Comparison of ENCODE assay signal across 9 mouse cellular contexts in genomic region chr2:63009141-63009540, GRCm38 (mm10).
"Had no signal": no experiment of that assay in that cellular context is flagged by ENCODE, and none has a peak within 500 bp of the region (broad histone marks: within the 10 kb centered on the region; RNA-seq: fewer than 3 reads in every experiment).

No protein-coding gene starts in this region.

- ATAC-seq: midbrain, embryonic 16.5 days had no signal

- DNase-seq: lung, adult 18-20 months; lung, embryonic 14.5 days; lung, postnatal 10 days; lung, postnatal 4 days; midbrain, embryonic 14.5 days; thymus, adult 18-20 months; thymus, postnatal 14 days; thymus, postnatal 36 days had no signal
